Mouse (Mus musculus): ENCODE measurements around the gene Kcnk18. TPM values are rescaled to one million over a fixed set of nuclear protein-coding genes. Genes with fewer than 3 reads are reported as not detected.

Gene Kcnk18
- polyA plus RNA-seq, 1 experiment from 2014 or later, result not detected

DNA sequence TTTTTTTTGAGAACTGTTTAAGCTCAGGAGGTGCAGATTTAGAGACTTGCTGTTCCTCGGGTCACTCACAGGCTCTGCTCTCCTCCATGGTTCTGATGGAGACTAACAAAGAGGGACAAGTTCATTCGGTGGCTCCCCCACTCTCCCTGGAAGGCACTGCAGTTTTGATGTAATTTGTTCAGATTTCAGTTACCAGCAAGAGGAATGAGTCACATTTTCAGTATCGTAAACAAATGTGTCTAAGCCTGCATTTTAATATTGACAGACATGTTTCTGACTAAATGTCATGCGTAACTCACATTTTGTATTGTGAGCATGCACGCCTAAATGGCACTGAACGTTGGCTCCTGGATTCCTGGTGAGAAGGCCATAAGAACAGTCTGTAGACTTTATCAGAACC, 46.9 kb downstream of the Kcnk18 start:
- Histone ChIP-seq H3K36me3 (replicated peaks; ENCODE audit: control insufficient read depth, insufficient read depth) (no peaks in the 10 kb centered on the region), H3K4me2 (replicated peaks) (no peak overlapping the region), H3K27ac (no peak overlapping the region), H3K4me3 (replicated peaks; ENCODE audit: low read length) (no peak overlapping the region), H3K4me1 (replicated peaks; ENCODE audit: control insufficient read depth, insufficient read depth, low read length) (0 out of 2 replicates have a peak, but pooled peaks cover 9% of the 10 kb centered on the region), H3K27me3 (ENCODE audit: control insufficient read depth, insufficient read depth, low read length) (peaks cover 14% of the 10 kb centered on the region; the same call in 1 of the 2 replicates), H3K9ac (no peak overlapping the region), H3K9me3 (ENCODE audit: control insufficient read depth, low read length) (no peaks in the 10 kb centered on the region)
- ATAC-seq (ENCODE audit: low FRiP score), result no peak
- 55% methylated on average over 6 of the region's 6 CpGs for WGBS
- DNase-seq (ENCODE audit: low spot score), result no peak

- H3K4me1 ChIP-seq (replicated peaks; ENCODE audit: control insufficient read depth, insufficient read depth, low read length), result 0 out of 2 replicates have a peak, but pooled peaks cover 9% of the 10 kb centered on the region
- no peaks in the 10 kb centered on the region for H3K27me3 ChIP-seq (ENCODE audit: control insufficient read depth, insufficient read depth, low read length)
- H3K4me2 ChIP-seq (replicated peaks), result no peak overlapping the region
- H3K36me3 ChIP-seq (replicated peaks; ENCODE audit: control insufficient read depth, insufficient read depth), result no peaks in the 10 kb centered on the region
- WGBS, result 8% methylated on average over 5 of the region's 5 CpGs
- ATAC-seq (ENCODE audit: low FRiP score), result peak; percentile 34; the same call in 1 of the 2 replicates
- no peak for DNase-seq (ENCODE audit: low spot score)
- H3K9me3 ChIP-seq (ENCODE audit: control insufficient read depth, low read length), result no peaks in the 10 kb centered on the region
- H3K9ac ChIP-seq, result 0 out of 2 replicates have a peak overlapping the region, but pooled peaks have one; percentile 33
- H3K4me3 ChIP-seq (replicated peaks; ENCODE audit: low read length), result no peak overlapping the region
- H3K27ac ChIP-seq, result peak overlapping the region; percentile 3; the same call in 1 of the 2 replicates
Observed at GRCm38 (mm10) chr19:59267417-59267963, 48.5 kb downstream of the Kcnk18 start.

DNA sequence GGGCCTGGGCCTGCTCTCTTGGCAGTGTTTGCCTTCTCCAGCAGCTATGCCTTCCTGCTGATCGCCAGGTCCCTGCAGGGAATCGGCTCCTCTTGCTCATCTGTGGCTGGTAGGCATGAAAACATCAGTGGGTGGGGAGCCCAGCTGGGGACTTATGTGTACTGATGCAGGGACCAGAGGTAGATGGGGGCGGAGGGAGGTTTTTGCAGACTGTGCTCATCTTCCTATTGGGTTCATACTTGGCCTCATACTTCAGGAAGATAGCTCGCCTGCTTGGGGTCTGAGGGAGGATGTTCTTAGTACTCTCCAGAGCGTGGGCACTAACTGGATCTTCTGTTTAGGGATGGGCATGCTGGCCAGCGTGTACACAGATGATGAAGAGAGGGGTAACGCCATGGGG, 54.2 kb downstream of the Kcnk18 start:
- Histone ChIP-seq H3K27me3 (ENCODE audit: control insufficient read depth, insufficient read depth, low read length) (no peaks in the 10 kb centered on the region), H3K9ac (no peak overlapping the region), H3K9me3 (ENCODE audit: control insufficient read depth, low read length) (no peaks in the 10 kb centered on the region), H3K4me3 (replicated peaks; ENCODE audit: low read length) (no peak overlapping the region), H3K27ac (no peak overlapping the region), H3K4me2 (replicated peaks) (no peak overlapping the region), H3K4me1 (replicated peaks; ENCODE audit: control insufficient read depth, insufficient read depth, low read length) (no peaks in the 10 kb centered on the region), H3K36me3 (replicated peaks; ENCODE audit: control insufficient read depth, insufficient read depth) (no peaks in the 10 kb centered on the region)
- WGBS, result 90% methylated on average over 7 of the region's 7 CpGs
- DNase-seq (ENCODE audit: low spot score), result no peak
- ATAC-seq (ENCODE audit: low FRiP score), result no peak

- Histone ChIP-seq H3K4me2 (replicated peaks) (no peak overlapping the region), H3K9ac (no peak overlapping the region), H3K36me3 (replicated peaks; ENCODE audit: control insufficient read depth, insufficient read depth) (no peaks in the 10 kb centered on the region), H3K27me3 (ENCODE audit: control insufficient read depth, insufficient read depth, low read length) (no peaks in the 10 kb centered on the region), H3K9me3 (ENCODE audit: control insufficient read depth, low read length) (no peaks in the 10 kb centered on the region), H3K4me3 (replicated peaks; ENCODE audit: low read length) (no peak overlapping the region), H3K4me1 (replicated peaks; ENCODE audit: control insufficient read depth, insufficient read depth, low read length) (no peaks in the 10 kb centered on the region), H3K27ac (no peak overlapping the region)
- no peak for DNase-seq (ENCODE audit: low spot score)
- WGBS, result 68% methylated on average over 7 of the region's 7 CpGs
- no peak for ATAC-seq (ENCODE audit: low FRiP score)
Observed at GRCm38 (mm10) chr19:59276354-59276753, 57.3 kb downstream of the Kcnk18 start.

DNA sequence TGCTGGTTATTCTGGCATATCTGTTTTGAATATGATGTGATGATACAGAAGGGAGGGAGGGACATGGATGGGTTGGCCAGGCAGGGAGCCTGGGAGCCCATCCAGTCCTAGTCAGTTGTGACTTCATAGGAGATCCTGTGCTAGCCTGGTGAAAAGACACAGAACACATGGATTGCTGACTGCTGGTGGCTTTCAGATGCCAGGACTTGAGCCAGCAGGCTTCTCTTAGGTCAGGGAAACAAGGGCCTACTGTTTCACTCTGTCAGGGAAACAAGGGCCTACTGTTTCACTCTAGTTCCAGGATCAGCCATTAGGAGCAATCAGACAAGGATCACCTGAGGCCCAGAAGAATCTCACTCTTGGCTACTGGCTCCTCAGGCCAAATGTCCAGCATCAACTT, 61.8 kb downstream of the Kcnk18 start:
- DNase-seq (ENCODE audit: low spot score), result no peak
- Histone ChIP-seq H3K4me1 (replicated peaks; ENCODE audit: control insufficient read depth, insufficient read depth, low read length) (no peaks in the 10 kb centered on the region), H3K36me3 (replicated peaks; ENCODE audit: control insufficient read depth, insufficient read depth) (no peaks in the 10 kb centered on the region), H3K4me2 (replicated peaks) (no peak overlapping the region), H3K4me3 (replicated peaks; ENCODE audit: low read length) (no peak overlapping the region), H3K27me3 (ENCODE audit: control insufficient read depth, insufficient read depth, low read length) (no peaks in the 10 kb centered on the region), H3K27ac (no peak overlapping the region), H3K9me3 (ENCODE audit: control insufficient read depth, low read length) (no peaks in the 10 kb centered on the region), H3K9ac (no peak overlapping the region)
- no peak for ATAC-seq (ENCODE audit: low FRiP score)

DNA sequence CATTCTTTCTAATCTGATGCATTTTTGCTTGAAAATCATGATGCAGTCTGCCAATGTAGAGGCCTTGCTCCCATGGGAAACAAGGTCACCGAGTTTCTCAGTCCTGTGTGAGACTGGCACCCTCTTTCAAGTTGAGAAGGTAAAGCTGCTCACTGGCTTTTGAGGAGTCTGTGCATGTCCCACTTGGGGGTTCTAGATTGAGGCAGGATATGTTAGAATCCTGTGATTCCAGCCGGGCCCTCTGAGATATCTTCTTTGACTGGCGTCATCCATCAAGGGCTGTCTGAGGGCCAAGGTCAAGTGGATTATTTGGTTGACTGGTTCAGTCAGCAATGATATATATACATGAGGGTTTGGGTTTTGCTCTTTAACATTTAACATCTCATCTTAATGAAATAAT, 63.0 kb downstream of the Kcnk18 start:
- no peak overlapping the region for H3K4me2 ChIP-seq (replicated peaks)
- no peak overlapping the region for H3K9ac ChIP-seq
- no peak overlapping the region for H3K27ac ChIP-seq
- no peaks in the 10 kb centered on the region for H3K27me3 ChIP-seq (ENCODE audit: control insufficient read depth, insufficient read depth, low read length)
- 82% methylated on average over 3 of the region's 3 CpGs for WGBS
- H3K4me1 ChIP-seq (replicated peaks; ENCODE audit: control insufficient read depth, insufficient read depth, low read length), result no peaks in the 10 kb centered on the region
- no peaks in the 10 kb centered on the region for H3K36me3 ChIP-seq (replicated peaks; ENCODE audit: control insufficient read depth, insufficient read depth)
- no peak overlapping the region for H3K4me3 ChIP-seq (replicated peaks; ENCODE audit: low read length)
- ATAC-seq (ENCODE audit: low FRiP score), result no peak
- DNase-seq (ENCODE audit: low spot score), result no peak
- H3K9me3 ChIP-seq (ENCODE audit: control insufficient read depth, low read length), result no peaks in the 10 kb centered on the region

Other genes starting within 250 kb of the Kcnk18 start
- 51.8 and 63.9 TPM in 2 replicates for gene Shtn1, start 143.1 kb upstream of the Kcnk18 start, polyA plus RNA-seq (2014; fragmentation: Nextera tagmentation; extraction: Ambion mirVana)
- gene Vax1, start 49.2 kb upstream of the Kcnk18 start, polyA plus RNA-seq (2014; fragmentation: Nextera tagmentation; extraction: Ambion mirVana), result not detected in 2 replicates
- gene Slc18a2, start 41.7 kb downstream of the Kcnk18 start, polyA plus RNA-seq (2014; fragmentation: Nextera tagmentation; extraction: Ambion mirVana), result 17.7 and 19.8 TPM in 2 replicates
- 16.6 and 17.1 TPM in 2 replicates for gene Rps12-ps3, start 103.1 kb downstream of the Kcnk18 start, polyA plus RNA-seq (2014; fragmentation: Nextera tagmentation; extraction: Ambion mirVana)
- gene Pdzd8, start 126.6 kb downstream of the Kcnk18 start, polyA plus RNA-seq (2014; fragmentation: Nextera tagmentation; extraction: Ambion mirVana), result 17.5 and 18.6 TPM in 2 replicates
- gene Emx2, start 239.2 kb downstream of the Kcnk18 start, polyA plus RNA-seq (2014; fragmentation: Nextera tagmentation; extraction: Ambion mirVana), result 0.26 TPM in 1 of 2 replicates, not detected in the other

Measured in hindbrain, embryonic 14.5 days (tissue).